Mouse (Mus musculus) limb, embryonic 11.5 days (tissue): Measurements from ENCODE around the gene Tns4. TPM values are rescaled to one million over a fixed set of nuclear protein-coding genes. Genes with fewer than 3 reads are reported as not detected.

Experiments
- ATAC-seq: fragments of 200-750 bp; cut with Nextera tagmentation; 2 replicates; pipeline ENCODE4 v1.8.0; 2017; ENCODE audit warnings: low read depth; ENCODE audit not compliant: insufficient number of reproducible peaks, low FRiP score, low TSS enrichment
- DNase-seq: peaks from one replicate; pipeline ENCODE4 v3.0.0-alpha.2; 2015; ENCODE audit warnings: low spot score
- H3K27ac ChIP-seq: fragments of 300-500 bp; sonication (generic); replicated peaks from 2 replicates; pipeline ENCODE4 v1.5.1; 2014; ENCODE audit warnings: low read depth, mild to moderate bottlenecking, low read length
- H3K27me3 ChIP-seq: fragments of 300-500 bp; sonication (generic); 2 replicates; pipeline ENCODE4 v1.6.1; 2014; ENCODE audit warnings: mild to moderate bottlenecking, low read length, mixed read lengths; ENCODE audit not compliant: control insufficient read depth, insufficient read depth
- H3K36me3 ChIP-seq: fragments of 300-500 bp; sonication (generic); 2 replicates; pipeline ENCODE4 v1.6.1; 2014; ENCODE audit warnings: mild to moderate bottlenecking, low read length, moderate library complexity, mixed read lengths; ENCODE audit not compliant: control insufficient read depth, insufficient read depth
- H3K4me1 ChIP-seq: fragments of 300-500 bp; sonication (generic); 2 replicates; pipeline ENCODE4 v1.6.1; 2014; ENCODE audit warnings: low read length, mixed read lengths; ENCODE audit not compliant: control insufficient read depth, insufficient read depth
- H3K4me2 ChIP-seq: fragments of 300-500 bp; sonication (generic); 2 replicates; pipeline ENCODE4 v1.6.1; 2014; ENCODE audit warnings: low read depth, mild to moderate bottlenecking, moderate library complexity; ENCODE audit not compliant: severe bottlenecking
- H3K4me3 ChIP-seq: fragments of 300-500 bp; sonication (generic); 2 replicates; pipeline ENCODE4 v1.5.1; 2014; ENCODE audit warnings: low read depth, low read length
- H3K9ac ChIP-seq: fragments of 300-500 bp; sonication (generic); 2 replicates; pipeline ENCODE4 v1.6.1; 2014; ENCODE audit warnings: mild to moderate bottlenecking, low read length
- H3K9me3 ChIP-seq: fragments of 300-500 bp; sonication (generic); 2 replicates; pipeline ENCODE4 v1.6.1; 2016; ENCODE audit warnings: low read length; ENCODE audit not compliant: control insufficient read depth
- WGBS: fragments of 180-500 bp; shearing (Covaris S2); extraction: QIAGEN DNeasy Blood & Tissue Kit; methylation state at CpG from one replicate; pipeline ENCODE4 v1.1.7; 2014; 5-methylcytosine and 5-hydroxymethylcytosine counted together
- polyA plus RNA-seq: library from polyadenylated mRNA; unstranded; fragments of >200 nt; fragmentation: Nextera tagmentation; extraction: Ambion mirVana; gene quantifications from 2 replicates; pipeline ENCODE4 v1.2.1, GENCODE M21; 2014

The Tns4 gene
- polyA plus RNA-seq, 1 experiment from 2014 or later: 1.6 TPM

- ATAC-seq: no peak
- no peak for DNase-seq
- 20% methylated on average over 12 of the region's 12 CpGs for WGBS
- Histone ChIP-seq H3K4me1 (peaks cover 56% of the 10 kb centered on the region), H3K36me3 (no peaks in the 10 kb centered on the region), H3K27me3 (no peaks in the 10 kb centered on the region), H3K4me2 (peak overlapping the region; percentile 36; the same call in 1 of the 2 replicates), H3K4me3 (no peak overlapping the region), H3K9me3 (no peaks in the 10 kb centered on the region), H3K9ac (peak overlapping the region; percentile 44), H3K27ac (peak overlapping the region; percentile 87; the same call in 1 of the 2 replicates)
Measured at GRCm38 (mm10) chr11:99131463-99131840, 42.3 kb upstream of the Tns4 start.

DNA sequence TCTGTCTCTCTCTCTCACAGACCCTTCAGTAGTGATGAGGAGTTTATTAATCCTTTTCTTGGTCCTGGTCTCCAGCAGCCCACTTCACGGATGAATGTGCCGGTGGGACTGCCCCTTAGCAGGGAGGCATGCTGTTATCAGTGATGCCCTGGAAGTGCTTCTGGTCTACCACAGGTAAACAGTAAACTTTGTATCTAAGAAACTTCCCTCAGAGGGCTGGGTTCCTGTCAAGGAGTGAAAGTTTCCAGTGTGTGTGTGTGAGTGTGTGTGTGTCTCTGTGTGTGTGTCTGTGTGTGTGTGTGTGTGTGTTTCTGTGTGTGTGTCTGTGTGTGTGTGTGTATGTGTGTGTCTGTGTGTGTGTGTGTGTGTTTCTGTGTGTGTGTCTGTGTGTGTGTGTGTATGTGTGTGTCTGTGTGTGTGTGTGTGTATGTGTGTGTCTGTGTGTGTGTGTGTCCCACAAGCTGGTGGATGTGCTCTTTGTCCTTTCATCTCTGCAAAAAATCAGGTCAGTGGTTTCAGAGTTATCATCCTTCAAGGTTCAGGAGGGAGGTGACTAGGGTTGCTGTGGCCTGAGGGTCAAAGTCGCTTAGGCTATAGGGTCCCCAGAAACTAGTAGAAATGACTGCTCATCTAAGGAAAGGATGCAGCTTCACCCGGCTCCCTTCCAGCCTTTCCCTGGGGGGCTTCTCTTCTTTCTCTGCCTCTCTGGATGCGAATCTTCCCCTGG, 41.8 kb upstream of the Tns4 start:
- Histone ChIP-seq H3K9ac (peak overlapping the region; percentile 44; the same call in 1 of the 2 replicates), H3K9me3 (no peaks in the 10 kb centered on the region), H3K4me1 (peaks cover 55% of the 10 kb centered on the region), H3K4me2 (no peak overlapping the region), H3K27ac (0 out of 2 replicates have a peak overlapping the region, but pooled peaks have one; percentile 87), H3K4me3 (no peak overlapping the region), H3K36me3 (no peaks in the 10 kb centered on the region), H3K27me3 (no peaks in the 10 kb centered on the region)
- no peak for DNase-seq
- no peak for ATAC-seq
- WGBS: 40% methylated on average over 5 of the region's 5 CpGs

DNA sequence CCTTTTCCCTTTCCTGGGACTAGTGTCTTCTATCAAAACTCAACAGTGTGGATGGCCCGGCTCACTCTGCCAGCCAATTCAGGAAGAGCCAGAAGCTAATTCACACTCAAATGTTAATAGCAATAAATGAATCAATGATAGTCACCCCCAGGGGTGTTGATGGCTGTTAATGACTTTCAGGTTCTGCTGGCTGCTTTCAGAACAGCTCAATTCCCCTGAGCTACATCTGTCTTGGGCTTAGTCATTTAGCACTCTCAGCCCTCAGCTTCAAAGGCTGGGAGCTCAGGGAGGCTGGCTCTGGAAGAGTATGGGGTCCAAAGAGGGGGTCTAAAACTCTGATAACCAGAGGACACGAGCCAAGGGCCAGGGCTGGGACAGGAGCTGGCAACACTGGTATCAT, 40.2 kb upstream of the Tns4 start:
- no peak overlapping the region for H3K9ac ChIP-seq
- H3K4me3 ChIP-seq: no peak overlapping the region
- H3K9me3 ChIP-seq: no peaks in the 10 kb centered on the region
- H3K4me2 ChIP-seq: no peak overlapping the region
- WGBS: 13% methylated on average over 2 of the region's 2 CpGs
- no peak overlapping the region for H3K27ac ChIP-seq
- H3K36me3 ChIP-seq: no peaks in the 10 kb centered on the region
- no peak for ATAC-seq
- peaks cover 56% of the 10 kb centered on the region for H3K4me1 ChIP-seq
- no peak for DNase-seq
- H3K27me3 ChIP-seq: no peaks in the 10 kb centered on the region

DNA sequence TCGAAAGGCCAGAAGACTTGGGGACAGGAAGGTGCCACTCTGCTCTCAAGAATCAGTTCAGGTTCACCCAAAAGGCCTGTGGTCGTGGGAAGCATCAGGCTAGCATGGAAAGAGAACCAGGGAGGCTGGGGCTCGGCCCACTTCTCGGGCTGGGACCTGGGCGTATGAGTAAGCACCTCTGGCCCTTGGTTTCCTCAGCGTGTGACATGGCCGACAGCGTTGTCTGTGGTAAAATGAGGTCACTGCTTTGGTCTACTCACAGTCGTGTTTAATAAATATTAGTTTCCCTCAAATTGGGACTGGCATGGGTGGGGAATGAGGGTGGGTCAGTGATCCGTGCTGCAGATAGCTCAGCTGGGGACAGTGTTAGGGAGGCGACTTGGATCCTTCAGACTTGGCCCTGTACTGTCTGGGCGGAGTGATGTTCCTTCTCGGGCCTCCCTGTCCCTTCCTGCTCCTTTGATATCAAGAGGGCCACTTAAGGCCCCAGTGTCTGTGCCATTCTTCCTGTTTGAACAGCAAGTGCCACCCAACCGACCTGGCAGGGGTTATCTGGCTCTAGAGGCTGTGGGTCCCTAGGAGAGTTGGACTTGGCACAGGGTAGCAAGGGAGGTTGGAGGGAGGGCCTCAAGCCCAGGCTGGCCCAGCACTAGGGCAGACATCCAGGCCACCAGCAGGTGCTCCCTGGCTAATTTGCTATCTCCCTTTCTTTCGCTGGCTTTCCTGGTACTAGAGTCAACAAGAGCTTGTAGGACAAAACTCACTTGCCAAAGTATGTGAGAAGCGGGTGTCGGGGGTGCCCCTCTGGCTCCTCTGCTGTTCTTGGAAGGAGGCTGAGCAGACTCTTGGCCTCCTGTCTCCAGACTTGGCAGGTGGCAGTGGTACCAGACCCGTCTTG, 38.9 kb upstream of the Tns4 start:
- Histone ChIP-seq H3K4me3 (no peak overlapping the region), H3K36me3 (no peaks in the 10 kb centered on the region), H3K9me3 (no peaks in the 10 kb centered on the region), H3K27ac (0 out of 2 replicates have a peak overlapping the region, but pooled peaks have one; percentile 14), H3K9ac (no peak overlapping the region), H3K4me2 (no peak overlapping the region), H3K27me3 (no peaks in the 10 kb centered on the region), H3K4me1 (peaks cover 44% of the 10 kb centered on the region)
- ATAC-seq: no peak
- WGBS: 84% methylated on average over 18 of the region's 18 CpGs
- no peak for DNase-seq

DNA sequence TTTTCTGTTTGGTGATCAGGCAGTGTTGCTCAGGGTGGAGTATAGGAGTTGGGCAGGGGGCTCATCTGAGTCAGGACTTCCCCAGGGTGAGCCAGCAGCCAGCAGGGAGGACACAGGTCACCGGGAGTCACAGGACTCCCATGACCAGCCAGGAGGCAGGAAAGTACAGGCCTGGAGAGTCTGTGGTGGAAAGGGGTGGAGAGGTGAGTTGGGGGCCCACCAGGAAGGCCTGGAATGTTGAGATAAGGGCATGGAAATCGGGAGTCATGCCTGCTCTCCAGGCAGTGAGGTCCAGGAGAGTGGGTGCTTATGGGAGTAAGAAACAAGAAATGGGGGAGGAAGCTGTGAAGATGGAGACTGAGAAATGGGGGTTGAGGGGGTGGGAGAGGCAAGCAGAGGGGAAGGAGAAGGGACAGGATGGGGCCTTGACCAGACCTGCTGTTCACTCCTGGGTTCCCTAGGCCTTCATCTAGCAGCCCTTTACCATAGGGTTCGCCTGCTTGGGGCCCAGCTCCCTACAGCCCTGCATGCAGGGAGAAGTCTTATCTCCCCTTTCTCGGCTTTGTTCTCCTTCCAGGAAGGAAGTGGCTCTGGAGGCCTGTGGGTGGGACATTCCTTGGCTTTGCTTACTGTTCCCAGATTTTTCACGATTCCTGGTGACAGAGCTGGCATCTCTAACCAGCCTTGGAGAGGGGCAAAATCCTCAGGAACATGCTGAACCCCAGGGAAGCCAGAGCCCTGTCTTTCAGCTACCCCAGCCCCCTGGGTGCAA, 37.6 kb upstream of the Tns4 start:
- Histone ChIP-seq H3K9ac (no peak overlapping the region), H3K4me2 (no peak overlapping the region), H3K27me3 (no peaks in the 10 kb centered on the region), H3K4me3 (no peak overlapping the region), H3K36me3 (no peaks in the 10 kb centered on the region), H3K4me1 (peaks cover 34% of the 10 kb centered on the region), H3K9me3 (no peaks in the 10 kb centered on the region), H3K27ac (peak overlapping the region; percentile 36; the same call in 1 of the 2 replicates)
- ATAC-seq: no peak
- DNase-seq: no peak
- 44% methylated on average over 5 of the region's 5 CpGs for WGBS

DNA sequence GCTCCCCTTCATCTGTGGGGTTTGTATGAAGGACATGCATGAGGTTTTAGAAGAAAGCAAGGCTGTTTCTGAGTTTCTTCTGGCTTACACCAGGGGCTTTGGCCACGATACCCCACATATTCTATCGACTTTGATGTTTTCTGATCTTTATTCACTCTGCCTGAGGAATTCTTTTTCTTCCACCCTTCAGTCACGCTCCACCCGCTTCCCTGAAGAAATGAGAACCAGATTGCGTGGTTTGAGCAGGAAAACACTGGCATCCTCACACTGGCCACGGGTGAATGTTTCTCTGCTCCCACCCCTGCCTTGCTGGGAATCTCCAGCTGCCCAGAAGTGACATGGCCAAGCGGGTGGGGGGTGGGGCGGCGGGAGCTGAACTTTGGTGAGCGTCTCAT, 35.5 kb upstream of the Tns4 start:
- no peak for DNase-seq
- ATAC-seq: no peak
- H3K9me3 ChIP-seq: no peaks in the 10 kb centered on the region
- no peak overlapping the region for H3K4me3 ChIP-seq
- H3K36me3 ChIP-seq: no peaks in the 10 kb centered on the region
- 26% methylated on average over 10 of the region's 10 CpGs for WGBS
- H3K9ac ChIP-seq: peak overlapping the region; percentile 32; the same call in 1 of the 2 replicates
- no peak overlapping the region; the same call in 1 of the 2 replicates for H3K4me2 ChIP-seq
- peak overlapping the region; percentile 71 for H3K27ac ChIP-seq
- no peaks in the 10 kb centered on the region for H3K27me3 ChIP-seq
- H3K4me1 ChIP-seq: peaks cover 36% of the 10 kb centered on the region

DNA sequence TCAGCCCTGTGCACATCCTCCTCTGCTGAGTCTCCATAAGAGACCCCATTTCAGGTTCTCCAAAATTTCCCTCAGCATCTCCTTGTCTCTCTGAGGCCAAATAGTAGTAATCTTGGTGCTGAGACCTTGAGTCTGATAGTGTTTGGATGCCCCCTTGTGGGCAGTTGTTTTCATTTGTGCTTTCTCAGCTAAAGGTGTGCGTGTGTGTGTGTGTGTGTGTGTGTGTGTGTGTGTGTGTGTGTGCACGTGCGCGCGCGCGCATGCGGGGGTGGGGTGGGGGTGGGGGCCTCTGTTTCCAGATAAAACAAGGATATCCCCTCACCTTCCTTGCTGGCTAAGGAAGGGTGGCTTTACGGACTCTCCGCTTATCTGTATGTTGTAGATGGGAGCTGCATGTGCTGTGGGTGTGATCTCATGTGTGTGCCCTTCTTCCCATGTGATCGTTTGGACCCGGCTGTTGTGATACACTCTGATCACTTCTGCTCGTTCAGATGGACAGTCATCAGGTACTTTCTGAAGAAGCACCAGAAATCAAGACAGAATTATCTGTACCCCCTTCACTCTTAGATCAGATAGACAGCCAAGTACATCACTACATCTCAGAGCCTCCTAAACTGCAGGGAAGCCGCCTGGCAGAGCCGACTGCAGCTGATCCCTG, 35.0 kb upstream of the Tns4 start:
- WGBS: 42% methylated on average over 15 of the region's 15 CpGs
- Histone ChIP-seq H3K36me3 (no peaks in the 10 kb centered on the region), H3K9me3 (no peaks in the 10 kb centered on the region), H3K4me2 (no peak overlapping the region), H3K27me3 (no peaks in the 10 kb centered on the region), H3K4me1 (peaks cover 36% of the 10 kb centered on the region), H3K27ac (peak overlapping the region; percentile 71), H3K4me3 (no peak overlapping the region), H3K9ac (no peak overlapping the region; the same call in 1 of the 2 replicates)
- ATAC-seq (no peak), DNase-seq (peak; percentile 73)
